Mouse (Mus musculus) midbrain, embryonic 10.5 days (tissue): Measurements from ENCODE around the gene Srsf11. TPM values are rescaled to one million over a fixed set of nuclear protein-coding genes. Genes with fewer than 3 reads are reported as not detected.

Experiments used
- polyA plus RNA-seq: library from polyadenylated mRNA; unstranded; fragments of >200 nt; fragmentation: Nextera tagmentation; extraction: Ambion mirVana; gene quantifications from 2 replicates; pipeline ENCODE4 v1.2.1, GENCODE M21; 2016

Srsf11 gene
- polyA plus RNA-seq, 1 experiment from 2014 or later = 320 TPM

Other genes with a start within 250 kb of the Srsf11 start
- gene Cth, start 111.6 kb downstream of the Srsf11 start, polyA plus RNA-seq = 11.9 and 16.8 TPM in 2 replicates
- gene Ankrd13c, start 89.4 kb downstream of the Srsf11 start, polyA plus RNA-seq = 17.9 and 22.6 TPM in 2 replicates
- gene Lrrc40, start within 50 bp of the Srsf11 start, polyA plus RNA-seq = 85.4 and 91.6 TPM in 2 replicates